Mouse (Mus musculus) testis, adult 2 months (tissue): ENCODE data around the gene Fbxw5. TPM values are rescaled to one million over a fixed set of nuclear protein-coding genes. Genes with fewer than 3 reads are reported as not detected.

ENCODE experiments used
- polyA plus RNA-seq: library from polyadenylated mRNA; depleted of rRNA; stranded (reverse); fragments of >200 nt; gene quantifications from 2 replicates; pipeline ENCODE4 v1.2.3, GENCODE M21; 2012; rRNA removed

The Fbxw5 gene
- polyA plus RNA-seq, 1 experiment, result 166 TPM

Other genes with a start within 250 kb of the Fbxw5 start
- 63.3 and 69.3 TPM in 2 replicates for gene Tmem203, start 245.3 kb upstream of the Fbxw5 start, polyA plus RNA-seq
- 357 and 363 TPM in 2 replicates for gene Tprn, start 238.1 kb upstream of the Fbxw5 start, polyA plus RNA-seq
- 54.9 and 64.2 TPM in 2 replicates for gene Ssna1, start 228.3 kb upstream of the Fbxw5 start, polyA plus RNA-seq
- 29.3 and 32.3 TPM in 2 replicates for gene Anapc2, start 228.3 kb upstream of the Fbxw5 start, polyA plus RNA-seq
- gene Tmem210, start 212.6 kb upstream of the Fbxw5 start, polyA plus RNA-seq, result 830 and 870 TPM in 2 replicates
- 3.5 and 4.3 TPM in 2 replicates for gene Lrrc26, start 210.8 kb upstream of the Fbxw5 start, polyA plus RNA-seq
- 0.38 and 0.75 TPM in 2 replicates for gene Grin1, start 181.6 kb upstream of the Fbxw5 start, polyA plus RNA-seq
- 25.4 and 29.3 TPM in 2 replicates for gene Man1b1, start 168.4 kb upstream of the Fbxw5 start, polyA plus RNA-seq
- gene Dpp7, start 144.4 kb upstream of the Fbxw5 start, polyA plus RNA-seq, result 4.0 and 5.0 TPM in 2 replicates
- 1.7 and 2.2 TPM in 2 replicates for gene Uap1l1, start 135.1 kb upstream of the Fbxw5 start, polyA plus RNA-seq
- 1.1 and 1.3 TPM in 2 replicates for gene Sapcd2, start 128.4 kb upstream of the Fbxw5 start, polyA plus RNA-seq
- 6.2 and 6.5 TPM in 2 replicates for gene Entpd2, start 104.9 kb upstream of the Fbxw5 start, polyA plus RNA-seq
- 13.6 and 15.9 TPM in 2 replicates for gene Npdc1, start 101.4 kb upstream of the Fbxw5 start, polyA plus RNA-seq
- 0.10 TPM in 1 of 2 replicates, not detected in the other for gene Fut7, start 77.5 kb upstream of the Fbxw5 start, polyA plus RNA-seq
- gene Abca2, start 72.0 kb upstream of the Fbxw5 start, polyA plus RNA-seq, result 17.3 and 18.3 TPM in 2 replicates
- gene Clic3, start 43.9 kb upstream of the Fbxw5 start, polyA plus RNA-seq, result 0.78 and 11.8 TPM in 2 replicates
- gene Paxx, start 39.7 kb upstream of the Fbxw5 start, polyA plus RNA-seq, result 34.3 and 35.8 TPM in 2 replicates
- 311 and 369 TPM in 2 replicates for gene Ptgds, start 30.7 kb upstream of the Fbxw5 start, polyA plus RNA-seq
- 5.7 TPM in 1 of 2 replicates, not detected in the other for gene Lcn12, start 6.8 kb upstream of the Fbxw5 start, polyA plus RNA-seq
- 58.4 and 70.5 TPM in 2 replicates for gene C8g, start 969 bp downstream of the Fbxw5 start, polyA plus RNA-seq
- 12.2 and 12.7 TPM in 2 replicates for gene Traf2, start 46.2 kb downstream of the Fbxw5 start, polyA plus RNA-seq
- gene Edf1, start 57.1 kb downstream of the Fbxw5 start, polyA plus RNA-seq, result 170 and 227 TPM in 2 replicates
- gene Mamdc4, start 74.1 kb downstream of the Fbxw5 start, polyA plus RNA-seq, result 1.7 and 8.5 TPM in 2 replicates
- gene Phpt1, start 74.5 kb downstream of the Fbxw5 start, polyA plus RNA-seq, result 102 and 112 TPM in 2 replicates
- 0.11 and 0.19 TPM in 2 replicates for gene Ajm1, start 81.0 kb downstream of the Fbxw5 start, polyA plus RNA-seq
- 40.9 and 46.2 TPM in 2 replicates for gene Rabl6, start 107.8 kb downstream of the Fbxw5 start, polyA plus RNA-seq
- 101 and 107 TPM in 2 replicates for gene Ccdc183, start 116.9 kb downstream of the Fbxw5 start, polyA plus RNA-seq
- 24.0 and 26.8 TPM in 2 replicates for gene Tmem141, start 121.3 kb downstream of the Fbxw5 start, polyA plus RNA-seq
- gene Fcna, start 127.3 kb downstream of the Fbxw5 start, polyA plus RNA-seq, result 0.07 and 0.54 TPM in 2 replicates
- gene Lcn8, start 152.4 kb downstream of the Fbxw5 start, polyA plus RNA-seq, result not detected in 2 replicates
- gene Lcn5, start 157.2 kb downstream of the Fbxw5 start, polyA plus RNA-seq, result not detected in 2 replicates
- not detected in 2 replicates for gene Lcn6, start 176.0 kb downstream of the Fbxw5 start, polyA plus RNA-seq
- gene Lcn10, start 182.0 kb downstream of the Fbxw5 start, polyA plus RNA-seq, result not detected in 2 replicates
- gene Obp2a, start 199.3 kb downstream of the Fbxw5 start, polyA plus RNA-seq, result not detected in 2 replicates
- gene Bmyc, start 206.0 kb downstream of the Fbxw5 start, polyA plus RNA-seq, result 6.3 and 6.4 TPM in 2 replicates
- not detected in 2 replicates for gene Obp2b, start 236.3 kb downstream of the Fbxw5 start, polyA plus RNA-seq